Mouse (Mus musculus) heart, adult 9 months (tissue): ENCODE results near the gene Lum.
A peak's percentile ranks its signal among the peaks of the same experiment; 100 is the strongest.

ENCODE experiments used
- DNase-seq, 2 experiments: peaks; one replicate each; pipeline ENCODE4 v3.0.0; 2022; ENCODE audit warnings: low spot score in 2 of 2

Lum gene

DNA sequence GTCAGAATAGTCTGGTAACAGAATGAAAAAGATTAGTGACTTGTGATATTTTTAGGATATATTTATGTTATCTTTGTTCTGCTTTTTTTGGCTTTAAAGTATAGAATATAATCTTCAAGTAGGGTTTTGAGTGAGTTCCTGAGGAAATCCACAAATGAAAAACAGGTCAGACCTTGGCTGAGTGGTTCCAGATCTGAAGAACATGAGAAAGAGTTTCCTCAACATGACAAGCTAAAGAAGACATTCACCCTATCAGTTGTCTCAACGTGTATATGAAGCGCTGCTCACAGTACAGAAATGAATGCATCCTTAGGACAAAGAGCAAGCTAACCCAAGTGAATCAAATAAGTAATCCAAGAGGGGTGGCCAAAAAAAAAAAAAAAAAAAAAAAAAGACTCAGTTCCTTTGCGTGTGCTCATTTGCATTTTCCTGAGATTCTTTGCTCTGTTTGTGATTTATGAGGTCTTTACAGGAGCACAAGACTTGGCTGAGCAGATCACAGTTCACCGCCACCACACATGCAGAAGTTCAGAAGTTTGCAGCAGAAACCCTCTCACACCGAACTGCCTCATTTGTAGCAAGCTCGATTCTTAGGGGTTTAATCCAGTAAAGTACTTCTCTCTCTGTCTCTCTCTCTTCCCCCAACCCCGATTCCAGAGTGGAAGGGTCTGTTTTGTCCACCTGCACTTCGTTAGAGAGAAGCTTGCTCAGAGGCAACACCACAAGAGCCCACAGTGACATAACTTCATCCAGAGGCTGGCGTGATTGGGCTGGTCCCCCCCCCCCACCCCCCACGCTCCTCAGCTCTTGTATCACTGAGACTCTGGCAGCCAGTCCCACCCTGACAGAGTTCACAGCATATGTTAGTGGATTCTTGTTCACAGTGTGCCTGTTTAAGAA, at the start of gene Lum:
TSS of gene Lum (plus strand) at position 172 of the 900 bp plus-strand sequence.
- peak in 1 of 2 experiments; percentile 24 for DNase-seq

GRCm38 (mm10) chr10:97523366-97523765, 41.6 kb upstream of the Lum start:
- peak in 1 of 2 experiments; percentile 27 for DNase-seq

DNA sequence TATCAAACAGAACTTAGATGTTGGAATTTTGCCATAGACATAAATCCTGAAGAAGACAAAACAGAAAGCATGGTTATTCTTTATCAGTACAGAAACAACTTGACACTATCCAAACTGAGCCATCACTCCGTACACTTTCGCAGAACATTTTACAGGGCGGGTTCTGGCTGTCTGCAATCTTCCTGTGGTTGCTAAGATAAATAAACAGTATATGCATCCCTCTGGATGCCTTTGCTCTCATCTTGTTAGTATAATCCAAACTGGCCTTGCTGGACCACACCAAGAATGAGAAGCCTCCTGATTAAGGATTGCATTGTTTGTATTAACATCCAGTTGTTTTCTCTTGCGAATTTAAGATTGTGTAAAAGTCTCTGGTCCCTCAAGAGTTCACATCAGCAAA, 29.2 kb upstream of the Lum start:
- no peak for DNase-seq

DNA sequence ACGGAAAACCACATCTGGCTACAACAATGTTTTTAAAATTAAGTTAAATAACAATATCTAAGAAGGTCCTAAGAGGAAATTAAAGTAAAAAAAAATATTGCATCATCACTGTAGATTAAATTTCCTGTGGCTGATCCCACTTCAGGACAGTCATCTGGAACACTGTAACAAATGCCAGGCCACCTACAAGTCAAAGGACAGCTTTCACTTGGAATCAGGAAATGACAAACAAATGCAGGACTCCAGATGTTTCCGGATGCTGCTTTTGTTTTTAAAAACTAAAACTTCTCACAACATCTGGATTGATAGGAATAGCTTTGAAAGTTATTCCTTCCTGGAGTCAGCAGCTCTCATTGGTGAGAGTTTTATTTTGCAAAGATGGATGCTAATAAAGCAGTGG, 28.0 kb upstream of the Lum start:
- peak; percentile 44 to 73 for DNase-seq

DNA sequence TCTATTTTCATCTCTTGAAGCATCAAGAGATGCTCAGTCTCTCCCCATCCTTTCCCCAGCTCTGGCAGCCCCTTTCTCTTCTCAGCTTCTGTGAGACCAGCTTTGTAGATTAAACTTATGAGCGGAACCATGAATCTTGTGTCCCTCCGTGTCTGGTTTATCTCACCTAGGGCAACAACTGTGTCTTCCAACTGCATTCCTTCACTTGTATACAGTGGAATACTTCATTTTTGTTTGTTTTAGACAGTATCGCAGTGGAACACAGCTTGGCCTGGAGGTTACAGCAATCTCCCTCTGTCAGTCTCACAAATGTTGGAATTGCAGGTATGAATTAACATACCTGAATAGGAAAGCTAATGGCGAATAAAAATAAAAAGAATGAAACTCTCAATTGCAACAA, 26.7 kb upstream of the Lum start:
- DNase-seq = no peak

- no peak for DNase-seq
Observed at GRCm38 (mm10) chr10:97547740-97548139, 17.2 kb upstream of the Lum start.

- no peak for DNase-seq
Observed at GRCm38 (mm10) chr10:97567489-97568135, 2.7 kb downstream of the Lum start.

- DNase-seq = peak; percentile 37 to 40
Observed at GRCm38 (mm10) chr10:97582543-97583231, 17.8 kb downstream of the Lum start.

DNA sequence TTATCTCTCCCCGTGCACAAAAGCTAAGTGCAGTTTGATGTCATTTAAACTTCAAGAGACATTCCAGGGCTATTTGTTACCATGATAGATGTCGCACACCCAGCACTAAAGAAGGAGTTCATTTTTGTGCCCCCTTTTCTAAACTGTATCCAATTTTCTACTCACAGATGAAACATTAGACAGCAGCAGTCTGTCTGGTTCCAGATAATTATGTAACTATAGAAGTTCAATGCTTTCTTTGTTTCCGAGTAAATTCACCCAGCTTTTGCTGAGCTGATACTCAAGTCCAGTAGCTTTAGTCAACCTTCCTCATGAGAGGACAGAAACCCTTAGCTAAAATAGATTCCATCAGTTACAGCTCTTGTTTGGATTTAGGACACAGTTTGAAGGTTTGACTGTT, 19.2 kb downstream of the Lum start:
- DNase-seq = no peak

DNA sequence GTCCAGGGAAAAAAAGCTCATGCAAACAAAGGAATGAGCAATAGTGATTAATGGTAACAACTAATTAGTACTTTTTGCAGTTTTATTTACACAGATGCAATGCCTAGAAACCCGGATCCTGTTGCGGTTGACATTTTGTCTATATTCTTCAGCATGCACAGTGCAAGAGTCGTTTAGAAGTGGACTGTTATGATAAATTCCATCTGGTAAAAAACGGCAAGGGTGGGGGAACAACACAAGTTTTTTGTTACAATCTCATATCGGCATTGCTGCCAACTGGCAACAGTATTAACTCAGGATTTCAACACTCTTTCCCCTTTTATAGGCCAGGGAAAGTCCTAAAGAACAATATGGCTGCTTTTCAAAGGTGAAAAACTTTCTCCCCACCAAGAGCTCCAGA, 22.2 kb downstream of the Lum start:
- DNase-seq = peak; percentile 58 to 78

DNA sequence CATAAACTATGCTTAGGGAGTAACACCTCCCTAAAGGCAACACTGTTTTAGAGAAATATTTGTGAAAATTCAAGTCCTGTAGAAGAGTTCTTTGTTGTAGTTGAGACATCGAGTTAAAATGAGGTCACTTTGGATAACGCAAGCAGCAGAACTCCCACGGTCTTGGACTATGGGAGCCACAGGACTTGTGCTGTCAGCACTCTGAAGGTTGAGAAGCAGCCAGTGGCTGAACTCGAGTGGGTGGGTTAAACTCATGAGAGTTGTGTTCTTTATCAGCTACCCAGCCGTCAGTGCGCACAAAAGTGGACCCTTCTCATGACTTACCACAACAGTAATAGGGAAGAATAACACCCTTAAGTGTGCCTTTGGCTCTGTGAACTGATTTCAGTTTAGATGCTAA, 24.6 kb downstream of the Lum start:
- peak; percentile 61 to 73 for DNase-seq

- DNase-seq = no peak
Observed at GRCm38 (mm10) chr10:97591036-97591435, 26.1 kb downstream of the Lum start.

- DNase-seq = no peak
Observed at GRCm38 (mm10) chr10:97591685-97592084, 26.8 kb downstream of the Lum start.

GRCm38 (mm10) chr10:97595680-97596079, 30.8 kb downstream of the Lum start:
- no peak for DNase-seq

DNA sequence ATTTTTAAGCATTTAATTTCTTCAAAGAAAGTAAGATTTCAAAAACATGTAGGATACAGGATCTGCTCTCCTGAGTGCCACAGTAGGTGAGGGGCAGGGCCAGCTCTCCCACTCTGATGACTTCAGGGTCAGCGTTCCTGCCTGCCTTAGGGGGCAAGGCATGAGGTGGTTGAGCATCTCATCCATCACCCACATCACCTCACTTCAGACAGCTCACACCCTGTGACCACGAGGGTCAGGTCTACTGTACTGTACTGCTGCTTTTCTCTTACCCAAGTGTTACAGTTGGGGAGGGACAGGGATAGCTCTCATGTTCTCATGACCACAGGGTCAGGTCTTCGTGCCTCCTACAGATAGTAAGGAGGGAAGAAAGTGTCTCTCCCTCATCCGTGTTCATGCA, 36.8 kb downstream of the Lum start:
- DNase-seq = no peak

DNA sequence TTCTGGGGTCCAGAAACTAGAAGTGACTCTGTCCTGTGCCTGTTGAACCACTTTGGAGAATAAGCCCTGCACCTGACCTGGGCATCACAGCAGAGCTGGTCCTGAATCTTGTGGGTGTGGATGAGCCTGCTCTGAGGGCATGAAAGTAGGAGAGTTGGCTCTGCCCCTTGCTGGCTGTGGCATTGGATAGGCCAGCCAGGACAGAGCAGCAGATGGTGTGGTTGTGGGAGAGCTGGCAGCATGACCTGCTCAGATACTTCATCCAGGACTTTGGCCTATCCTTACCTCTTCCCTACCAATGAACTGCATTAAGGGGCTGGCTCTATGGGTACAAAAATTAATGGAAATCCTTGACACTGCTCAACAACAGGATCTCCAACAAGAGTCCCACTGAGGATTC, 38.3 kb downstream of the Lum start:
- DNase-seq = no peak

DNA sequence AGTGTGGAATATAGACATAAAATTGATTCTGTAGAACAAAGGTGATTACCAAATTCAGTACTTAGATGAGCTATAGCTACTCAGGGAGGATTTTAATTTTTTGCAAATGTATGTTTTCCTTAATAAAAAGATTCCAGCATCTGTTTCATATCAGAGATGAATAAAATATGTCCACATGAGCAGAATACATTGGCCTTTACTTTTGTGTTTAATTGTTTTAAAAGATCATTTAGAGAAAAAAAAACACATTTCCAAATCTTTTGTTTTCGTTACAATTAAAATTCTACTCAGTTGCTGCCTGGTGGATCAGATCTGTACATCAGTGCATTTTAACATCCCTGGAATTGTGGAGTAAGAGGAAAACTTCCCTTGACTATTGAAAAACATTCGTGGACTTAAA, 41.7 kb downstream of the Lum start, which contains the start of gene Kera:
TSS of gene Kera (plus strand) at position 301 of the 400 bp plus-strand sequence.
- DNase-seq = no peak
